Mouse (Mus musculus) mesoderm, embryonic 11.5 days (tissue): ENCODE measurements around the gene Ccdc188.

ENCODE experiments used
- DNase-seq: peaks from one replicate; pipeline ENCODE4 v3.0.0-alpha.2; 2012; ENCODE audit warnings: low read depth, low spot score

Ccdc188 gene

DNA sequence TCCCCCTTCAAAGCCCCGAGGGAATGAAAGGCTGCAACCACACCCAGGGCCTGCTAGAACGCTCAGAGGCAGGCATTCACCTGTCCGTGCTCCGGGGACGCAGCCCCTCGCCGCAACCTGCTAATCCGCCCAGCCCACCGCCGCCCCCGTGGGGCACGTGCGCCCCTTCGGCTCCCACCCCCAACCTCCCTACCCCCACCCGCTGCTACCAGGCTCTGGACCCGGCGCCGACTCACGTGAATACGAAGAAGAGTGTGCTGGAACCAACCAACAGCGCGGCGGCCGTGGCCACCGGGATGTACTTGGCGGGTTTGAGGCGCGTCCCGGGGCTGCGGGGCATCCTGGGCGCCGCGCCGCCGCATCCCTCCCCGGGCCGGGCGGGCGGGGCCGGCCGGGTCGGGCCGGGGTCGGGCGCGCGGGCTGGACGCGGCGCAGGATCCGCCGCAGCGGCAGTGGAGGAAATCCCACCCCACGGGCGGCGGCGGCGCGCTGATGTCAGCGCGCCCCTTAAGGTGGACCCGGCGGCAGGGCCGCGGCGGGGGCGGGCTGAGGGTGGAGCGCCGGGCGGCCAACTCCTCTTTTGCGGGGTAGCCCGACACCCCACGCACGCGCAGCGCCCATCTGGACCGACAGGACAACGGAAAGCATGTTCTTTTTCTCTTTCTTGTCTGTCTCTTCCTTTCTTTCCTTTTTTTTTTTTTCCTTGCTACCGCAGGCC is 17.2 kb downstream of the Ccdc188 start, which contains the start of gene Zdhhc8:
TSS of gene Zdhhc8 (minus strand) at position 466 of the 718 bp plus-strand sequence.
- DNase-seq: peak; percentile 71

DNA sequence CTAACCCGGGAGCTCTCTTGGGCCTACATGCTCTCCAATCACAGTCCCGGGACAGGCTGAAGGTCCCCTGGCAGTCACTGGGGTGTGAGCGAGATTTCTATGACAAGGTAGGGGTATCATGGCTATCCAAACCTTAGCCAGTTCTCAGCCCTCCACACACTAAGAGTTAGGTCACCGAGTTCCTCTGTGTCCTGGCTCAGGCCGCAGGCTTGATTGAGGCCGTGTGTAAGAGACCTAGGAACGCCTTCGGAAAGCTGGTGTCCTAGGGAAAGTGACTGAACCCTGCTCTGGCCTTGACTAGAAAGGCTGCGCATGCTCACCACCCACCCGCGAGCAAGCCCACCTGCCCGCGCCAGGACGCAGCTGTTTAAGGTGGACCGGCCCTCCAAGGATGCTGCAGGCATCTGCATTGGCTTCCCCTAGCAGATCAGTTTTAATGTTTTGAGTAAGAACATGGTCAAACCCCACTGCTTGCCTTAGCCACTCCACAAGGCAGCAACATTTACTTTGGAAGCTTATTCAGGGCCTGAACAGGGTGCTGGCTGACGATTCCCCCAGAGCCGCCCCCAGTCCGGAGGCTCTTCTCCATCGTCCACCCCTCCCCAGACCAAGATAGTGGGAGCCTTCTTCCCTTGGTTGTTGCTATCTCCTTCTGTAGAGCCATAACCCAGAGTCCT is 17.8 kb downstream of the Ccdc188 start:
- DNase-seq: peak; percentile 66

DNA sequence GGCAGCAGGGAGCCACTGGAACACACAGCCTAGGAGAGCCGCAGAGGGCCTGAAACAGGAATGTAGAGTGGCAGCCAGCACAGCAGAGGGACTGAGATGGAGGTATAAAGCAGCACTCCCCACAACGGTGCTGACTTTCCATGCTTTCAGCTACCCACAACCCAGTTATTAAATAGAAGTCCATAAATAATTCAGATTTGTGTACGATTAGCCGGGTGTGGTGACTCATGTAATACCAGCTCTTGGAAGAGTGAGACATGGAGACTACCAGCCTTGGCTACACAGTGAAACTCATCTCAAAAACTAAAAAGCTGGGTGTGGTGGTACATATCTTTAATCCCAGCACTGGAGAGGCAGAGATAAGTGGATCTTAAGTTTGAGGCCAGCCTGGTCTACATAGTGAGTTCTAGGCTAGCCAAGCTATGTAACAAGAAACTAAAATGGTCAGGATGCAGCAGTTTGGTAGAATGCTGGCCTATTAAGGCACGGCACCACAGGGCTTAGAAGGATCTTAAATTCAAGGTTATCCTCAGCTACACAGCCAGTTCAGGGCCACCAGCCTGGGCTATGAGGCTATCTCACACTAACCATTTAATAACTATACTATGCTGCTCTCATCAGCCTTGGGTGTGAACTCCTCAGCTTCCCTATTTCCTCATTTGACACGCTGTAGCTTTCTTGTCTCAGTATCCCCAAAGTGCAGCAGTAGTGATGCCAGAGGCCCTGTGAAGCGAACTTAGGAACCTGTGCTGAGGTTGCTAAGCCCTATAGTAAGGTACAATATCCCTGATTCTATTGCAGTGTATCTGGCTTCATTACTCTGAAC is 19.2 kb downstream of the Ccdc188 start:
- DNase-seq: no peak

DNA sequence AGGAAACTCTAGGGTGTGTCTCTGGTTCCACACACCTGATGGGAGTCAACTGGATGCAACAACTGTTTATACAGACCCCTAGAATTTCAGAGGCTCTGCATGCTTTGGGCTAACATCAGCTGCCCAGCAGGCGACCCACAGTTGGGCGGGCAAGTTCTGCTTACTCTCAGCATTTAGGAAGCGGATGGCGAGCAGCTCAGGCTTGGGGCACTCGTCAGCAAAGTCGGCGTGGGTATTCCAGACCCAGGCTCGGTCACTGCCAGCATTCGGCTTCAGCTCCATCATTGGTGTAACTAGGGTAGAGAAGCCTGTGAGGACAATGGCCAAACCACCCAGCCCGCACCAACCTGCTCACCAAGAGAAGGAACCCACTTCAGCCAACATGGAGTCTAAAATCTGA is 23.9 kb downstream of the Ccdc188 start:
- no peak for DNase-seq

DNA sequence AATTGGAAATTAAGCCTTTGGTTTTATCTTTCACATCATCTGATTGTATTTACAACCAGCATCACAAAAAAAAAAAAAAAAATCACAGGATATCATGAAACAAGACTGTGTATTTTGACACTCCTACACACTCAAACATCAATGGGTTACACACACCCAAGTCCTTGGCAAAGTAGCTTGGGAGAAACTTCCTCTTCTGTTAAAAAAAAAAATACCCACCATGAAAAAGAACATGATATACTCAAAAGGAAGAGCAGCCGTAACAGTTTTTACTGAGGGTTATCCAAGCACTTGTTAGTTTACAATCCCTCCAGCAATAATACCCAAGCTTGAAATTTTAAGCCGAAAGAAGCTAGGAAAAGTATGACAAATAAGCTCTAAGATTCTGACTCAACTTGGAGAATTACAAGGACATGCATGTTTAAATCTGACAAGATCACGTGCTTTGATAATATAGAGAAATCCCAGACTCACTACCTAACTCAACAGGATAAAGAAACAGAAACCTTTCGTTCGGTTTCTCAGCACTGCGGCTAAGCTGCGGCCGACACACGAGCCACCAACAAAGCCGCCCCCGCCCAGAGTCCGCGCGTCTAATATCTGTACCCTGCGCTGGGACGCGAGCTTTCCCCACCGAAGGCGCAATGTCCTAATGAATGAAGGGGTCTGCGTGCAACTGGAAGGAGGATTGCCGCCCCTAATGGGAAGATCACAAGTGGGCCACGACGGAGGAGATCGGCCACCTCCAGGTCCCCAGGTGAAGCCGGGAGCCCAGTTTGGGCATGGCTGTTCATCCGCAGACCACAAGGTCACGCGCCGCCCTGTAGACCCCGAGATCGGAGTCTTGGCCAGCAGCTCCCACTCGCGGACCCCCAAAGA is 30.1 kb downstream of the Ccdc188 start:
- no peak for DNase-seq

DNA sequence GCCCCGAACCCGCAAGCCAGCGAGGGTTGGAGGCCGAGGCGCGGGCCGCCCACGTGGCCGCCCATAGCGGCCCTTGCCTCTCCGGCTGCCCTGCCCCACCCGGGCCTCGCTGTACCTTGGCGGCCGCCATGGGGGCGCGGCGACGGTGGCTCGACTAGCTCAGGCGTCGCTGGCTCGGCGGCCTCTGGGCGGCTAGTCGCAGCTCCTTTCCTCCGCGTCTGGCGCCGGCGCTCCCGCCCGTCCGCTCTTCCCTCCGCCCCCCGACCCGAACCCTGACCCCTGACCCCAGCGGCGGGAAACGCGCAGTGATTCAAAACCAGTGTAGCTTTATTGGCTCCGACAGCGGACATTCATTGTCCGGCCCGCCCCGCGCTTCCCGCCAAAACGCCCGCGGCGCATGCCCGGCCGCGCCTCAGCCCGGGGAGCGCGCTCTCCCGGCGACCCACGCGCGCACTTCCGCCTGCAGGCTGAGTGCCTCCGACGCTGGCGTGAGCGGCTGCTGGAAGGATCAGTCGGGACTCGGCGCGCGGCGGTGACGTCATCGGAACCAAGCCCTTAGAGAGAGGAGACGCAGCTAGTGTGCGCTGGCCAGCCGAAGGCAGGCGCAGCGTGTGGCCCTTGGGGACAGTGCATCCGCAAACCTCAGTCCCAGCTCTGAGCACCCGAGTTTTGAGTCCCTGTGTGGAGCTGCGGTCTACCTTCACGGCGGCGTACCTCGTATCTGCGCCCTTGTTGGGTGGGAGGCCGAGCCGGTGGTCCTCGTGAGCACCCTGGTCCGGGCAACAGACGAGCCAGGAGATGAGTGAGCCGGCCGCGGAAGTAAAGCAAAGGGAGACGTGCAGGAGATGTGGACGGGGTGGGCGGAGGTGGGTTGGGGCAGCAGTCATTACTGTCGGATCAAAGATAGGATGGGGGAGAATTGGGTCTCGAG is 31.0 kb downstream of the Ccdc188 start, which contains the start of the genes Trmt2a and Ranbp1:
TSS of gene Trmt2a (plus strand) at position 247 of the 931 bp plus-strand sequence.
TSS of gene Ranbp1 (minus strand) at position 300 of the 931 bp plus-strand sequence.
- DNase-seq: peak; percentile 99

DNA sequence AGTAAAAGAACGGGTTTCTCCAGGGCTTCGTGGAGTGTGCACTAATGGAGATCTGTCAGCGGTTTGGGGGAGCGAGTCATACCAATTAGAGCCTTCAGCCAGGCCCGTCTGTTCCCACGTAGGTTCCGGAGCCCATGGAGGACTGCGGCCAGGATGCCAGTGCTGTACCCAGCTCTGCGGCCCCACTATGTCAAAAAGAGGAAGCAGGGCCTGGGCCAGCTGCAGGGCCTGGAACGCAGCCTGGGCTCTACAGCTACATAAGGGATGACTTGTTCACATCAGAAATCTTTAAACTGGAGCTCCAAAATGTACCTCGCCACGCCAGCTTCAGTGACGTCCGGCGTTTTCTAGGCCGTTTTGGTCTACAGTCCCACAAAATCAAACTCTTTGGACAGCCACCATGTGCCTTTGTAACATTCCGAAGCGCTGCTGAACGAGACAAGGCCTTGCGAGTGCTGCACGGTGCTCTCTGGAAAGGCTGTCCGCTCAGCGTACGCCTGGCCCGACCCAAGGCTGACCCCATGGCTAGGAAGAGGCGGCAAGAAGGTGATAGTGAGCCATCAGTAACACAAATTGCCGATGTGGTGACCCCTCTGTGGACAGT is 31.8 kb downstream of the Ccdc188 start:
- peak; percentile 37 for DNase-seq

DNA sequence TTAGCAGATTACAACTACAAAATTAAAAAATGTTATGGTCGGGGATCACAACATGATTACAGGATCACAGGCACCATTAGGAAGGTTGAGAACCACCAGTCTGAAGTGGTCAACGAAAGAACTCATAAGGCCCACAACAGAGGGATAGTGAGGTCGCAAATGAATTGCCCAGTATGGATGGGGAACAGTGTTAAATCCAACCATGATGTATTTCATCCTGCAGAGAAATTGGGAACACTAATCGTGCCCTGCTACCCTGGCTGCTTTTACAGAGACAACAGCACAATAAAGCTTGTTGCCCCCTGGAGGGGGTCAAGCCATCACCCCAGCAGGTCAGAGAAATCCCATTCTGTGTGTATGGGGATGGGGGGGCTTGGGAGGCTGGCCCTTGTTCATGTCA is 32.6 kb downstream of the Ccdc188 start:
- no peak for DNase-seq

DNA sequence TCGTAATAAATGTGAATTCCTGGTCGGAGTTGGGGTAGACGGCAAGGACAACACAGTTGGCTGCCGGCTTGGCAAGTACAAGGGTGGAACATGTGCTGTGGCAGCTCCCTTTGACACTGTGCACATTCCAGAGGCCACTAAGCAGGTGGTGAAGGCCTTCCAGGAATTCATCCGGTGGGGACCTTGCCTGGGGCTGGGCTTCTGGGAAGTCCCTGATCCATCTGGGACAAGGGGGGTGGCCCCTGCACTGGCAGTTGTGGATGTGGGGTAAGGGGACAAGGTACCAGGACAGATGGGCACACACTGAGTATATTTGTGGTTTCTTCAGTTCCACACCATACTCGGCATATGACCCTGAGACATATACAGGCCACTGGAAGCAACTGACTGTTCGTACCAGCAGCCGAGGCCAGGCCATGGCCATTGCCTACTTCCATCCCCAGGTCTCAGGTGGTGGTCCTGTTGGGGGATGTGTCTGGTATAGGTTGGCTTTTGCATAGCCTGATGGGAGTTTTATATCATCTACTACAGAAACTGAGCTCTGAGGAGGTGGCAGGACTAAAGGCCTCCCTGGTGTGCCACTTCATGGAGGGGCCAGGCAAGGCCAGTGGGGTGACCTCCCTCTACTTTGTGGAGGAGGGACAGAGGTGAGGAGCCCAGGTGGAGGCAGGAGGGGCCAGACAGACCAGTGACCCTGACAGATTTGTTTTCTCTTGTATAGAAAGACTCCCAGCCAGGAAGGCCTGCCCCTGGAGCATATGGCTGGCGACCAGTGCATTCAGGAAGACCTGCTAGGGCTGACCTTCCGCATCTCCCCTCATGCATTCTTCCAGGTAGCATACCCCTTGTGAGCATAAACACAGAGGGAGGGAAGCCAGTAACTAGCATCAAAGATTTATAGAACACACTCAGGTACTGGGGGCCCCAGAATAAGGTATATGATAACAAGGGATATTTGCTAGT is 33.4 kb downstream of the Ccdc188 start:
- DNase-seq: peak; percentile 30

DNA sequence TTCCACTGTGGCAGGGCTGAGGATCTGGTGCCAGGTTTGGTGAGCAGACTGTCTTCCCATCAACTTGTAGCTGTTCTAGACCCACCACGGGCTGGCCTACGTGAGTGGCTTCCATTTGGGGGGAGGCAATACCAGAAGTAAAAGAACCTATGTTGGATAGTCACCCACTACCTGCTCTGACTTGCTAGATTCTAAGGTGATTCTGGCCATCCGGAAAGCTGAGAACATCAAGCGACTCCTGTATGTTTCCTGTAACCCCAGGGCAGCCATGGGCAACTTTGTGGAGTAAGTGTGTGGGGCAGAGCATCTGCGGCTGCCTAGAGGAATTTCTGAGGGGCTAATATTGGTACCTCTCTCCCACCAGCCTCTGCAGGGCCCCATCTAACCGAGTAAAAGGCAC is 35.1 kb downstream of the Ccdc188 start:
- no peak for DNase-seq

DNA sequence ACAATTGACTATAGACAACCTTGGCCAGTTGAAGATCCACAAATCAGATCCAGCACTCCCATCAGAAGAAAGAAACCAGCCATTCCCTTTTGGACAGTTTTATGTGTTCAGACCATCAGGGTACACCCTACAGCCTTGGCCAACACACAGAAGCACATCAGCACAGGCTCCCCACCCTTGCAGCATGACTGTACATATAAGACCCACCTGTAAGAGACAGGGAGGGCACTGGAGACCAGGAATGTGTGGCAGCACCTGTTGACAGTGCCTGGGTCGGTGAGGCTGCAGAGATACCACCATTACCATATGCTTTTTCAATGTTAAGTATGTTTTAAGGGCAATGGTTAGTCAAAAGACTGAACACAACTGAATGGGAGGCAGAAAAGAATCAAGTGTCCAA is 36.2 kb downstream of the Ccdc188 start:
- no peak for DNase-seq

DNA sequence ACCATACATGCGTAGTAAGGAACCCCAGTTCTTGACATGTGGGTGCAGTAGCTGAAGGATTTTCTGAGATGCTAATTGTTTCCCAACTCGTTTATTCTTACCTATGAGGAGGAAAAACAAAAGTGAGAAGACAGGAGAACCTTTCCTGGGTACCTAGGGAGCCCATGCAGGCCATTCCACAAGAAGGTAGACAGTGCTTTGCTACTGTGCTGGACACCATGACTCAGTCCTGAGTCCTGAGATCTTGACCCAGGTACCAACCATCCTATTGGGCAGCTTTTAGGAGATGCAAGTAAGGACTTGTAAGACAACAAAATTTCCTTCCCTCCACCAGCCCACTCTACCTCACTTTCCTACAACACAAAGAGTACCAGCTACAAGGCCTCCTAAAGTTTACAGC is 40.5 kb downstream of the Ccdc188 start, which contains the start of gene Gm49776:
TSS of gene Gm49776 (minus strand) at position 101 of the 400 bp plus-strand sequence.
- DNase-seq: no peak

DNA sequence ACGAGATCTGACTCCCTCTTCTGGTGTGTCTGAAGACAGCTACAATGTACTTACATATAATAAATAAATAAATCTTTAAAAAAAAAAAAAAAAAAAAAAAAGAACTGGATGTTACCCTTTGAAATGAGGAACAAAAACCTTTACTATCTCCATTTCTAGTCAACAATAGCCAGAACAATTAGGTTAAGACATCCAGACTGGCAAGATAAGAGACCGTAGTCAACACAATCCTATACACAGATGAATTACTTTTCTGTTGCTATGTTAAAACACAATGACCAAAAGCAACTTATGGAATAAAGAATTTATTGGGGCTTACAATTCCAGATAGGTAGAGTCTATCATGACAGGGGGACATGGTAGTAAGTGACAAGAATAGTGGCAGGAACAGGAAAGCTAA is 47.3 kb downstream of the Ccdc188 start:
- no peak for DNase-seq

DNA sequence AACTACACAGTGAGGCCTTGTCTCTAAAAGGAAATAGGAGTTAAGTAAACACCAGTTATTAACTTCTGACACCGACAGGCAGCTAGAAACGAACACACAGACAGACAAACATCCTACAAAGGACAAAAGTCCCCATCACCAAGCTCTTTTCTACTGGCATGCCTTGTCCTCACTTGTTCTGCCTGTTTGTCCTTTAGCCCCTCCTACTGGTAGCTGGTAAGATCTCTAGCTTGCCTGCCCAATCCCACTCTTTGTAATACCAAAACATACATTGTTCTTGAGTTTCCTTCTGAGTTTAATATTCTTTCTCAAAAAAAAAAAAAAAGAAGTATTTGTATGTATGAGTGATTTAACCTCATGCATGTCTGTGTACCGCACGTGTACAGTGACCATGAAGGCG is 50.5 kb downstream of the Ccdc188 start:
- peak; percentile 17 for DNase-seq
